Mouse (Mus musculus): ENCODE results near the gene Ptprm.

Ptprm gene

GRCm38 (mm10) chr17:67226991-67227390, 127.3 kb downstream of the Ptprm start:
- no peak for DNase-seq (ENCODE audit: low read depth, low spot score)

GRCm38 (mm10) chr17:67215326-67215725, 138.9 kb downstream of the Ptprm start:
- no peak for DNase-seq (ENCODE audit: low read depth, low spot score)

DNA sequence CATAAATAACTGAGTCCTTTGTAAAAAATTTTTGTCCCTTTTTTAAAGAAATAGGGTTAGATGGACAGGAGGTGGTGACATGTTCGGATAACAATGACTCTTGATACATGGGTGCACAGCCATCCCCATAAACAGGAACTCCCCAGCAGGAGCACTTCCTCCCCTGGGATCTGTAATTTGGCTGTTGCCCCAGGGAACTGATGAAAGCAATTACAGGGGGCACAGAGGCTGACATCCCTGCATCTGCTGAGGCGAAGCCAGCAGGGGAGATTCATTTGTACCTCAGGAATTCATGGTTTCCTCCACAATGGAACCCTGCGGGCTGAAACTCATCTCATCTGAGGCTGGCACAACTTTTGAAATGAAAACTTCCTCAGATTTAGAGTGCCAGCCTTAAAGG, 140.5 kb downstream of the Ptprm start:
- DNase-seq (ENCODE audit: low read depth, low spot score), result no peak

- no peak for DNase-seq (ENCODE audit: low read depth, low spot score)
These were observed 144.4 kb downstream of the Ptprm start for GRCm38 (mm10) chr17:67209676-67210344.

DNA sequence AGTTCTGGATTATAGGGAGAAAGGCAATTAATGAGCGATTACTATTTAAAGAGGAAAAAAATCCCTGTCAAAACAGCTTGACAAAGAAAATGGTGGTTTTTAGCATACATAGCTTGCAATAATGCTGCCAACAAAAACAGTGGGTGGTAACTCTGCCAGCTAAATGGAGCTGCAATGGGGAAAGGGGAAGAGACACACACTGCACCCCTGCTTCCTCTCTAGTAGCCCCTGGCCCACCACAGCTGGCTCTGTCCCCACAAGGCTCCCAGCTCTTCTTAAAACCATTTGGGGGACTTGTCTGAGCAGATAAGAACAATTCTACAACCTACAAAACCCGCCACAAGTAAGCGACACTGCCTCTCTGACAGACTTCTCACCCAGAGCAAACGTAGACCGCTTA, 145.7 kb downstream of the Ptprm start:
- no peak for DNase-seq (ENCODE audit: low read depth, low spot score)

- DNase-seq (ENCODE audit: low read depth, low spot score), result no peak
These were observed 147.3 kb downstream of the Ptprm start for GRCm38 (mm10) chr17:67206984-67207383.

- DNase-seq (ENCODE audit: low read depth, low spot score), result no peak
These were observed 153.1 kb downstream of the Ptprm start for GRCm38 (mm10) chr17:67201151-67201550.

GRCm38 (mm10) chr17:67193728-67194127, 160.5 kb downstream of the Ptprm start:
- no peak for DNase-seq (ENCODE audit: low read depth, low spot score)

DNA sequence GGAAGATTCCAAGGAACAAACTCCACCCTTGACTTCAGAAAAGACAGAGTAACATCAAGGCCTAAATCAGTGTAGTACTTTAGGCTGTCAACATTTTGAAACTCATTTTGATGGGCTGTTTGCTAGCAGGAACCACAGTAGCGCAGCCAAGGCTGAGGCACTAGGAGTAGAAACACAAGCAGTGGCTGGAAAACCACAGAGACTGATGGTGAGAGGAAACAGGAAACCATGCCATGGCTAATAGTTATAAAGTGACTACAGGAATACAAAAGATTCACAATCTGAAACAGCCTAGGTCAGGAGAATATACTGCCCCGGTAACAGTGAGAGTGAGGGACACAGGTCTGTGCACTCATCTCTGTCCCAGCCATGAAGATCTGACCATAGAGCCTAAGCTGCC, 165.7 kb downstream of the Ptprm start:
- no peak for DNase-seq (ENCODE audit: low read depth, low spot score)

DNA sequence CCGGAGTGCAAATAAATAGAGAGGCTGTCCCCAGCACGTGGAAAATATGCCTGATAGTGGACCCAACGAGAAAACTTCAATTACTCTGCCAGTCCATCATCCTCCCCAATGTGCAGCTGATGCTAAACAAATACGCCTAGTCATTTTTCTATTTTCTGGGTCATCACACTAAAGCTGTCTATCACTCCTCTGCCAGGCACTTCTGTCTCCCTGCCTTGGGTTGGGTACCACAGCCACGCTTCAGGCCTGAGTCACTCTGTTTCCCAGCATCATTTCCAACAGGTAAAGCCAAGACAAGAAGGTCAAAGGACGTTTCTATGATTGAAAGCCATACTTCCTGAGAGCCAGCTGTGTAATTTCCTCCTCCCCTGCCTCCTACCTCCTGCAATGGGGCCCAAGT, 167.4 kb downstream of the Ptprm start:
- DNase-seq (ENCODE audit: low read depth, low spot score), result no peak

DNA sequence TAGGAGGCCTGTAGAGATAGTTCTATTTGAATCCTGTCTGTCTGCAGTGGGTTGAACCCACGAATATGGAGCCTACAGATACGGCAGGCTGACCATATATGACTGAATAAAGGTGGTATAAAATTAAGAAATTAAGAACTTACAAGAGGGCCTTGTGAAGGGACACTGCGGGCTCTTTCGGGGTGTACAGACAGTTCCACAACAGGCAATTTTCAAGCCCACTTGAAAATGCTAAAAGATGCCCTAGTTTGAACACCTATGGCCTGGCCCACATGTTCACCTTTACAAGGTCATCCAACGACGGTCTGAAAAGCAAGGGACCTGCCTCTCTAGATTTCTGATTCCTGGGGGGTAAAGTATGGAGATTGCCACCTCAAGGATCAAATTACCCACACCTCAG, 168.3 kb downstream of the Ptprm start:
- DNase-seq (ENCODE audit: low read depth, low spot score), result no peak

DNA sequence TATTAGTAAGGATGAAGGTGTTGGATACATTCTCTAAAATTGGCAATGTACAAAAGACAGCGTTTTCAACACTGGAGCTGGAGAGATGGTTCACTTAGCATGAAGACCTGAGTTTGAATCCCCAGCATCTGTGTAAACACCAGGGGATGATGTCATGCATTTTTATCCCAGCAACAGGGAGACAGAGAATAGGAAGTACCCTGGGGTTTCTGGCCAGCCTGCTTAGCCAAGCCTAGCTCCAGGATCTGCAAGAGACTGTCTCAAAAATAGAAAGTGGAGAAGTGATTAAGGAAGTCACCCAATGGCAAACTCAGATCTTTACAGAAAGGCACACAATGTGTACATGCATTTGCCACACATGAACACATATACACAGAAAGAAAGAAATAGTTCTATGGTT, 174.8 kb downstream of the Ptprm start:
- no peak for DNase-seq (ENCODE audit: low read depth, low spot score)

DNA sequence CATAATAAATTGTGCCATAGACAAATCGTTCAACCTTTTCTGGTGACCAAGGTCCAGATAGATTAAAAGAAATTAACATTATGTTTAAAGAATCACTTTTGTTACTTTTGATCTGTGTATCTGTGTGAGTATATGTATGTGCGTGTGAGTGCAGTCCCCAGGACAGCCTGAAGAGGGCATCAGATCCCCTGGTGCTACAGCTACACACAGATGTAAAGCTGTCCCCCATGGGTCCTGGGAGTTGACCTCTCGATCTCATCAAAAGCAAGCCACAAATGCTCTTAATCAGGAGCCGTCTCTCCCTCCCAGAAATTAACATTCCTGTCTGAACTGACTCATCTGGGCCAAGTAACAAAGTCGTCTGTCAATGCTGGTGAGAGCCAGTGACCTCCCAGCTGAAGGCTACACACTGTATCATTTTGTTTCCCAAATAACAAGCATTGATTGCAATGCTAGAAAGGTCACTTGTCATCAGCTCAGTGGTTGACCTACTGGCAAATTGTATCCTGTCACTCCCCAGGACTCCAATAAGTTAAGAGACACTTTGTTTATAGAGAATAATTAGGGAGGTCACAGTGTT, 175.5 kb downstream of the Ptprm start:
- DNase-seq (ENCODE audit: low read depth, low spot score), result no peak

DNA sequence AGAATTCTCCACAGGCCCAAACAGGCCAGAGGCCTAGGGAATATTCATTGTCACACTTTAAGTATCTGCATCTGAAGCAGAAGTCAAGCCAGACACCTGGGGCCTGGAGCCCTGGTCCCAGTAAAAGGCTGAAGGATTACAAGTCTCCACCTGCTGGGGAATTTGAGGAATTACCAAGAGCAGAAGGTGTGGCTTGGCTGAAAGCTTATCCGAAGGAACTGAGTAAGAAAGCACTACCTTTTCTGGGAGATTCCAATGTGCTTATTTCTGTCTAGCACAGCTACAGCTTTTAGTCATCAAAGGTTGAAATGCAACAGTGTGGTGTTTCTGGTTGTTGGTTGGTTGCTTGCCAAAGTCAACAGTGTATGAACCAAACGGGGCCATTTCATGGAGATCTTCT, 178.4 kb downstream of the Ptprm start:
- no peak for DNase-seq (ENCODE audit: low read depth, low spot score)

- no peak for DNase-seq (ENCODE audit: low read depth, low spot score)
These were observed 182.9 kb downstream of the Ptprm start for GRCm38 (mm10) chr17:67171353-67171752.

- DNase-seq (ENCODE audit: low read depth, low spot score), result no peak
These were observed 183.6 kb downstream of the Ptprm start for GRCm38 (mm10) chr17:67170696-67171095.

DNA sequence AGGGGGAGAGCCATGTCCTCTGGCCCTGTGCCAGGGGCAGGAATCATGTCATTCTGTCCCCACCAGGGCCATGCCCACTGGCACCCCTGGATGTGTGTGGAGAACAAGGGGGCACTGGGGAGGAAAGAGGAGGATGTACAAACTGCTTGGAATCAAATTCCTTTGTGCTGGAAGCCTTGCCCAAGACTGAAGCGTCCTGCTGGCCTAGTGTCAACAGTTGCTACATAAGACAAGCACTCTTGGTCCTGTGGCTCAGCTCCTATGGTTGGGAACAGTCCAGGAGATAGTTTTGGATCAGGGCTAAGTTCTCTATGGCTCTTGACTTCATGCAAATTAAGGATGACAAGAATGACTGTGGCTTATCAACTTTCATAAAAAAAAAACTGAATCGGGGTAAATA, 188.4 kb downstream of the Ptprm start:
- no peak for DNase-seq (ENCODE audit: low read depth, low spot score)

GRCm38 (mm10) chr17:67159611-67160010, 194.6 kb downstream of the Ptprm start:
- no peak for DNase-seq (ENCODE audit: low read depth, low spot score)

GRCm38 (mm10) chr17:67157089-67157752, 197.0 kb downstream of the Ptprm start:
- DNase-seq (ENCODE audit: low read depth, low spot score), result no peak

DNA sequence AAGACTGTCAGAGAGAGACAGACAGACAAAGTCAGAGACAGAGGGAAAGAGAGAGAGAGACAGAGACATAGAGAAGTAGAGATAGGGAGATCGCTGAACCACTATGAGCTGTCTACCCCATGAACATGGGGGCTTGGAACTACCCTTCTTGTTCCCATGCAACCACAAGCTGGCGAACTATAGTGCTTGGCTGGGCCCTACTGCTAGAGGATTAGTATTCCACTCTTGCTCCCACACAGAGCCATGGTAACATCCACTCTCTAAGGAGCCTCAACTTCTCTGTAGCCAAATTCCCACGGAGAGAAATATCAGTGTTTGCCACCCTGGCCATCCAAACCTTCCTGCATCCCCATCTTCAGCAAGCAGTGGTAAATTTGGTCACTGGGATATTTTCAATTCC, 202.0 kb downstream of the Ptprm start:
- DNase-seq (ENCODE audit: low read depth, low spot score), result no peak

DNA sequence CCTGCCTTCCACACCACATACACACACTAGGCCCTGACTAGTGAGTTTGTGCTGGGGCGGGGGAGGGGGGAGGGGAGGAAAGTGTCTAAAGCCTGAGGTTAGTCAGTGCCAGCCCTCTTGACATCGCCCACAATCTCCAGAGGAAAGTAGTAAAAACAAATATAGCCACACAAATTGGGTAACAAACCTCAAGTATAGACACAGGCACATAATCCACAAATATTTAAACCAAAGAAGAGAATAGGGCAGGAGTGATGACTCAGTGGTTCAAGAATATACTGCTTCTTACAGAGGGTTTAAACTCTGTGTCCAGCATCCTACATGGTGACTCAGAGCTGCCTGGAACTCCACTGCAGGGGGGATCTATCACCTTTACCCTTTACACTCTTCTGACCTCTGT, 203.8 kb downstream of the Ptprm start:
- DNase-seq (ENCODE audit: low read depth, low spot score), result no peak

DNA sequence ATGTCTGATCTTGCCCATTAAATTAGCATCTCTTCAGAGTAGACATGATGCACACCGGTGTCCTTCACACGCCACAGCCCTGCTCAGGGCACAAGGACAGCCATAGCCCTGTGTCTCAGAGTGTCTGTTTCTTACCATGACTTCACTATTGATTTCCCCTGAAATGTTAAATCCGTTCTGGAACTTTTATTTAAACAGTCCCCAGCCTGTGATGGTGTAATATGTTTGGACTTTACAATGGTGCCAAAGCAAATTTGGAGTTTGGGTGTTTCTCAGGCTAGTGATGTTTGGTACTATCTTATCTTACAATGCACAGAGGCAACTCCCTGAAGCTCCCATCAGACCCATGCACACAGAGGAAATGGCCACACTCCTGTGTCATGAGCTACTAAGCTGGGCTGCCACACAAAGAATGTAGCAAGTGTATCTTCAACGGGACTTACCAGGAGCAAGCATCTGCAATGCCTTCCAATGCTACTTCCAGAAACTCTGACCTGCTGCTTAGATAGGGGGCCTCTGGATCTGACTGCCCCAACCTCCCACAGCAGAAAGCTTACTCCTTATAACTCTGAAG, 212.0 kb downstream of the Ptprm start:
- DNase-seq (ENCODE audit: low read depth, low spot score), result no peak

- DNase-seq (ENCODE audit: low read depth, low spot score), result no peak
These were observed 213.8 kb downstream of the Ptprm start for GRCm38 (mm10) chr17:67140502-67140901.
